Mouse (Mus musculus): ENCODE measurements around the gene Gldc. TPM values are rescaled to one million over a fixed set of nuclear protein-coding genes. Genes with fewer than 3 reads are reported as not detected.

Gldc gene
- total RNA-seq, 2 experiments from 2014 or later: 1.3 to 1.7 TPM

GRCm38 (mm10) chr19:30160021-30160420 lies 15.2 kb downstream of the Gldc start:
- DNase-seq (ENCODE audit: low spot score in 2 of 2): no peak

DNA sequence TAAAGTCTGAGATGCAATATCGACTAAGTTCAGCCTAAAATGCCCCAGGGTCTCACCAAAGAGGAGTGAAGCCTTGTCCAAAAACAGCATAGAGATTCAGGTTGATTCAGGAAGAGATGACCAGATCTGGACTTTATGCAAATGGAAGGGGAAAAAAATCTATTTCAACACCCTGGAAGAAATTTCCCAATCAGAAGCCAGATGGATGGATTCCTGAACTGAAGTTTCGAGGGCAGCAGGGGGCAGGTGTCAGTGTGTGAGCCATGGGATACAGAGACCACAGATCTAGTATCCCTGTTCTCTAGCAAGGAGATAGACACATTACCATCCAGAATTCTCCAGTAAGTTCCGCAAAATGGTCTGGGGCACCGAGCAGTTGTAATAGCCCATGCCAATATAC lies 17.0 kb downstream of the Gldc start:
- DNase-seq (ENCODE audit: low spot score in 2 of 2): no peak

DNA sequence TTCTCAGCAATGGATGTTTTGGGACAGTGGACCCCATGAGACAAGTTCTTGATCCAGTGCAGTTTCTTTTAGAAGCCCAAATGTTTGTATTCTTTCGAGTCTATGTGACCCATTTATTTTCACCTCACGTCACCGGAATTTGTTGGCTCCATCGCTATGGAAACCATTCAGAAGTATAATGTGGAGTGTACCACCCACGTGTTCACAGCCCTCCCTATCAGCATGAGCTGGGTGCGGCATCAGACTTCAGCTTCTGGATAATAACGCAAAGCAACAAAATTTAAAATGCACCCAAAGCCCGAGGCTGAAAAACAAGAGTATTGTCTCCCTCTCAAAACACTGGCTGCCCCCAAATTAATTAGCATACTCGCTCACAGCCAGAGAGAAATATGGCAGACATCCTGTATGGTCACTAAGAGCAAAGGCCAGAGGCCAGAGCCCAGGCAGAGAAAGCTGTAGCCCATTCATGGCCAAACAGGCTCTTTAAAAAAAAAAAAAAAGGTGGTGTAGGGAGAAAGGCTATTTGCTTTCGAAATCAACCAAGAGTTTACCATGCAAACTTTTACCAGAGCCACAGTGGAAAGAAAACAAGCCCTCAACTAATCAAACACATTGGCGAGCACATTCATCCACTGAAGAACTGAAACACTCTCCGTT lies 18.1 kb downstream of the Gldc start:
- no peak for DNase-seq (ENCODE audit: low spot score in 2 of 2)

DNA sequence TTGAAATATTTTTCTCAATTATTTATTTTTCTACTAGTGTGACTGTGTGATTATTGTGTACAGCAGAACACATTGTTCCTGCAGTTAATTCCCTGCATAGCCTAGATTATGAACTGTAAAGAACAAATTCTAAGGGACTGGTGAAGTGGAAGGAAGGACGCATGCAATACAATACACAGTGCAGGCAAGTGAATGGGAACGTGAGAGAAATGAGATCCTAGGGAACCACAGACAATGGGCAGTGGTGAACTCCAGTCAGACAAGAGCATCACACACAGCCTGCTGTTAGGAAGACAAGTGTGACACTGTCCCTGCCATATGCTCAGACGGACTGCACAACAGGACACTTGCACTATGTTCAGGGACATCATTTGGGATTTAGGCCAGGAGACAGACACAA lies 21.5 kb downstream of the Gldc start:
- DNase-seq (ENCODE audit: low spot score in 2 of 2): no peak

- no peak for DNase-seq (ENCODE audit: low spot score in 2 of 2)
These were observed 23.9 kb downstream of the Gldc start for GRCm38 (mm10) chr19:30151290-30151689.

- DNase-seq (ENCODE audit: low spot score in 2 of 2): no peak
These were observed 25.9 kb downstream of the Gldc start for GRCm38 (mm10) chr19:30149238-30149805.

- DNase-seq (ENCODE audit: low spot score in 2 of 2): no peak
These were observed 27.9 kb downstream of the Gldc start for GRCm38 (mm10) chr19:30147306-30147705.

- DNase-seq (ENCODE audit: low spot score in 2 of 2): no peak
These were observed 28.5 kb downstream of the Gldc start for GRCm38 (mm10) chr19:30146761-30147160.

DNA sequence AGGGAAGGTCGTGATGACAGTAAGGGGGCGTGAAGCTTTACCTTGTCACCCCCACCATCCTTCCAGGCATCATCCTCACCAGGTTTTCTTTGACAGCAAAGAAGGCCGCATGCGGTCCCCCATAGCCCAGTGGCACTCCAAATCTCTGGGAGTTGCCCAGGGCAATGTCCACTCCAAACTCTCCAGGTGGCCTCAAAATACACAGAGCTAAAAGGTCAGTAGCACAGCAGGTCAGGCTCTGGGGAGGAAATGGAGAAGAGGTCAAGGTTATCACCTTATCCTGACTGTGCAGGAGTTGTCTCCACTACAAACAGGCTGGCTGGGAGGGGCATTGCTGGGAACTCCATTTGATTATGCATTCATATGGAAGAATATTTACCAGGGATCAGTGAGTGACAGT lies 30.1 kb downstream of the Gldc start:
- DNase-seq (ENCODE audit: low spot score in 2 of 2): no peak

DNA sequence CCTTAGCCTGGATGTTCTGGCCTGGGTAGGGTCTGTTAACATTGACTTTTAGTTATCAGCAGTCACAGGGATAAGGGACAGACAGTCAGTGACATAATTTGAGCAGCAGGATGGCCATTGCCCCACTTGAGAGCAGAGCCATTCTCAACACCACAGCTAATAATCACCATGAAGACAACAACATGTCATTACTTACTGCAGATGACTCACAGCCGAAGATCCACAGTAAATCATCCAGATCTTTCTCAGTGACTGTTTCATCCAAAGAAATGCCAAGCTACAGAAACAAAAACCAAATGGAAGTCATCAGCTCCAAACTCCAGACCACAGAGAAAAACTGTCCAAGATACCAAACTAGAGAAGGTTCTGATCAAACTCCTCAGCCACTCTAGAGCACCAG lies 38.9 kb downstream of the Gldc start:
- DNase-seq (ENCODE audit: low spot score in 2 of 2): no peak

- DNase-seq (ENCODE audit: low spot score in 2 of 2): no peak
These were observed 47.1 kb downstream of the Gldc start for GRCm38 (mm10) chr19:30128177-30128576.

DNA sequence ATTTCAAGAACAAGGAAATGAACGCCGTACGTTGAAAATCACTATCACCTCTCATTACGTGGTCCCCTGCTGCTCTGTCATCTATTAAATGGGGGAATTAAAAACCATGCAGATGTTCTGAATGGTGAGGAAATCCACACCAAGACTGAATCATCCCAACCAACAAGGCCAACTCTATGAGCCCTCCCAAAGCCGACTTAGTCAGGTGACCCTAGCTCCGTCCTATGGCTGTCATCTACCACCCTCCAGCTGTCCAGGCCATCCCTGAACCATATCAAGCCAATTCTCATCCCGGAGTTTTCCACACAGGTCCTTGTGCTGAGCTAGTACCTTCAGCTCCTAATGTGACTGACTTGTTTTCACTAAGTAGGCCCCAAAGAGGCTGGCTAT lies 49.6 kb downstream of the Gldc start:
- DNase-seq (ENCODE audit: low spot score in 2 of 2): no peak

GRCm38 (mm10) chr19:30124999-30125669 lies 50.1 kb downstream of the Gldc start:
- no peak for DNase-seq (ENCODE audit: low spot score in 2 of 2)

DNA sequence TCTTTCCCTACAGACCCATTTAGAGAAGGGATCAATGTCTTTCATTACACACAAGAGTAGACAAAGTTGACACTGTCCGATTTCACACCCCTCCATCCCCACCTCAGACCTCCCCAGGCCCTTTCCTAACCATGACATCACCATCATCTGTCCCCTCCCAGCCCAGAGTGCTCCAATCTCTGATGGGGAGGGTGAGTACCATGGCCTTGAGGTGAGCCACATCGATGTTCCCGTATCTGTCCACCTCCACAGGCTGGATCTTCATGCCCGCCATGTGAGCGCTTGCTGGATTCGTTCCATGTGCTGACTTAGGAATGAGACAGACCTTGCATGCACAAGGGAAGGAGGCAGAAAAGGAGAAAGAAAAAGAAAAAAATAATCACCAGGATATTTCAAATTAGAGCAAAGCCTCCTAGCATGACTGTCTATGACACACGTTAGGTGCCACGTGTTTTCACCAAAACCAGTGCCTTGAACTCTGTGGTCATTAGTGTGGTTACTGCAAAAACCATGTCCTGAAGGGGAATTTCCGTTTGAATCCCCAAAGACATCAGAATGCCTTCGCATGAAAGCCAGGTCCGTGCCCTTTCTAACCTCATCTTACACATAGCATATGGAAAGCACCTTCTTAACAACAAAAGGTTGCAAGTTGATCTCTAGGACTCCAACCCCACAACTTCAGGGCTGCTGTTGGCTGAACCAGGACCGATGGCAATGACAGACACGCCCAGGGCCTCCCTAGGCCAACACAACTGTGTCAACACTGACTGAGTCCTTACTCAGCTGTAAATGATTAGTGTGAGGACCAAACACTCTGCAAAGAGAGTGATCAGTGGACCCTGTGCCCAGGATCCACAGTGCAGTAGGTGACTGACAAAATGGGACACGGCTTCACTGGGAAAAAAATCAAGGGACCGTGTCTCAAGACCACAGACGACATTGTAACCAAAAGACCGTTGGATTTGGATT lies 56.6 kb downstream of the Gldc start:
- no peak for DNase-seq (ENCODE audit: low spot score in 2 of 2)

- no peak for DNase-seq (ENCODE audit: low spot score in 2 of 2)
These were observed 57.5 kb downstream of the Gldc start for GRCm38 (mm10) chr19:30117775-30118174.

- no peak for DNase-seq (ENCODE audit: low spot score in 2 of 2)
These were observed 58.0 kb downstream of the Gldc start for GRCm38 (mm10) chr19:30117241-30117640.

GRCm38 (mm10) chr19:30115606-30116005 lies 59.6 kb downstream of the Gldc start:
- DNase-seq (ENCODE audit: low spot score in 2 of 2): no peak

DNA sequence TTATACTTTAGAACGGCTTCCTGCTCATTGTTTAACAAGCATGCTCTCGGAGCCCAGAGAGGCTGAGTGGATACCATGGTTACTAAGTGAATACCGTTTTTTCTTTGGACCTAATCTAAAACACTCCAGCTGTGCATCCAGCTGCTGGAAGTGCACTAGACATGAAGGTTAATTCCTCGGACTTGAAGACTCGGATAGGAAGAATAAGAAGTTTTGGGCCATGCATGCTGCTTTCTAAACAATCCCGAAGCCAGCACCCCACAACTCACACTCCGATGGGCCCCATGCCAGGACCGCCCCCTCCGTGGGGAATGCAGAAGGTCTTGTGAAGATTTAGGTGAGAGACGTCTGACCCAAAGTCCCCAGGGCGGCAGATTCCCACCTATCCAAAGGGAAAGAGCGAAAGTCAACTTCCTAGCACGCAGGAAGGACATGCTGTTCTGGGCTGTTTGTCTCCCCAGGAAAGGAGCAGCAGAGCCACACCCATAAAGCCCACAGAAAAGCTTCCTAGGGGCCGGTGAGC lies 60.2 kb downstream of the Gldc start:
- DNase-seq (ENCODE audit: low spot score in 2 of 2): no peak

GRCm38 (mm10) chr19:30112961-30113688 lies 62.1 kb downstream of the Gldc start:
- no peak for DNase-seq (ENCODE audit: low spot score in 2 of 2)

- DNase-seq (ENCODE audit: low spot score in 2 of 2): no peak
These were observed 63.8 kb downstream of the Gldc start for GRCm38 (mm10) chr19:30111421-30111820.

- no peak for DNase-seq (ENCODE audit: low spot score in 2 of 2)
These were observed 66.1 kb downstream of the Gldc start for GRCm38 (mm10) chr19:30109122-30109521.

All from adrenal gland, adult 18-20 months (tissue).